Mouse (Mus musculus) ovary, postnatal 10 days (tissue): ENCODE data around the gene E130308A19Rik.

Experiments
- DNase-seq: peaks from one replicate; pipeline ENCODE4 v3.0.0; 2022; ENCODE audit warnings: low spot score

Gene E130308A19Rik

GRCm38 (mm10) chr4:59639163-59639562 is 13.2 kb downstream of the E130308A19Rik start:
- DNase-seq = no peak

GRCm38 (mm10) chr4:59640720-59641119 is 14.7 kb downstream of the E130308A19Rik start:
- DNase-seq = no peak

- no peak for DNase-seq
These were observed 16.0 kb downstream of the E130308A19Rik start for GRCm38 (mm10) chr4:59642039-59642438.

DNA sequence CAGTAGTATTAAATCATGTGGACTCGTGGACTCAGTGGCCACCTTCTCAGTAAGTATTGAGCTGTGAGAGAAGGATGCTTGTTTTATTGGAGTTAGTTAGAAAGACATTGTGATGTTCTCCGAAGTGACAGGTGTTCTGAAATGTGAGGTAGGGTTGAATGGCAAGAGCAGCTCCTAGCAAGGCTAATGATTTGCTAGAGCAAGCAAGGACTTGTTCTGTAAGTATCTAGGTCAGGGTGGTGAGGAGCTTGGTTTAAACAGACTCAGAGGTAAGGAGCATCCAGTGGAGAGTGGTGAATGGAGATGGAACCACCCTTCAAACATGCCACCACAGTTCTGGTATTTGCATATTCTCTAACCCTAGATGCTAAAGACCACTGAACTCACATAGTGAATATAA is 16.6 kb downstream of the E130308A19Rik start:
- no peak for DNase-seq

DNA sequence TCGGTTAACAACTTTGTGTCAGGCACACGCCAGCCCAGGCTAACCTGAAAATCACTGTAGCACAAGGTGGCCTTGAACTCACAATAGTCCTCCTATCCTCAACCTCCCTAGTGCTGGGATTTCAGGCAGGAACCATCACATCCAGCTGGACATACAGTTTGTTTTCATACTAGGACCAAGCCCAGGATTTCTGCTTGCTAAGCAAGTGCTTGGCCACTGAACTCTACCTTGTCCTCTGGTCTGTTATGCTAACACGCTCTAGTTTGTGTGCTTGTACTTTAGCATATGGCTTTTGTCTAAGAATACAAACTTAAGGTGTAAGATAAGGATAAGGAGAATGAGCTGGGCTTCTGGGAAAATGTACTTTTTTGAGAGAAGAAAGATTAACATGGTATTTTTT is 18.4 kb downstream of the E130308A19Rik start:
- DNase-seq = no peak

GRCm38 (mm10) chr4:59644992-59645391 is 19.0 kb downstream of the E130308A19Rik start:
- DNase-seq = no peak

- DNase-seq = no peak
These were observed 19.6 kb downstream of the E130308A19Rik start for GRCm38 (mm10) chr4:59645610-59646009.

GRCm38 (mm10) chr4:59646020-59646696 is 20.1 kb downstream of the E130308A19Rik start:
- no peak for DNase-seq

DNA sequence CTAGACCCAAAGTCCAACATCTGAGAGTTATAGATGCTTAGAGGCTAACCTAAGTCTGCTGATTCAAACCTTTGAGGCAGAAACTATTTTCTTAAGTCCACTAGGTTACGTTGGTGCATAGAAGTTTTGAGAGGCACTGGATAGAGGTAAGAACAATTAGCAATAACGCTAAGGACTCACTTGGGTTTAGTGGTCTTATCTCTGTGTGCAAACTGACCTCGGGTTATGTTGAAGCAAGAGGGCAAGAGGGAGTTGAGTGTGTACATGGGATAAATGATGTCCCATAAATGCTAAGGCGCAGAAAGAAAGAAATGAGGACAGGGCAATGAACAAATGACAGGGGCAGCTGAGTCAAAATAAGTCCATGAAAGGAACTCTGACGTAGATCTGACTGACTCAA is 23.1 kb downstream of the E130308A19Rik start:
- no peak for DNase-seq

DNA sequence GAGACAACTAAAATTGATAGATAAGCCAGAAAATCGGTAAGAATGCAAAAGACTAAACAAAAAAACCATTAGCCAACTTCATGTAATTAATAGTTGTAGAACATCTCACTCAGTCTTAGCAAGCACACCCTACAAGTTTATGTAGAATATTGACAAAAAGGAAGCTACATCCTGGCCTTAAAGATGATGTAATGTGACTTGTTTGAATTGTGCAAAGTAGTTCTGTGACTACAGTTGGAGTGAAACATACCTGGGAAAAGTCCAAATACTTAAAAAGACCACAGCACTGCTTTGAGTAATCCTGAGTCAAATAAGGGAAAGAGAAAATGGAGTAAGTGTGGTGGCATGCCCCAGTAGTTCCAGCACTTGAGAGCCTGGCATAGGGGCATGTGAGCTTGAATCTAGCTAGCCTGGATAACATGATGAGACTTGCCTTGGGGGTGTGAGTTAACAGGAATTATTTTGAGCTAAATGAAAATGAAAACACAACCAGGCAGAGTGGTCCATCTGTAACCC is 26.2 kb downstream of the E130308A19Rik start:
- DNase-seq = no peak

DNA sequence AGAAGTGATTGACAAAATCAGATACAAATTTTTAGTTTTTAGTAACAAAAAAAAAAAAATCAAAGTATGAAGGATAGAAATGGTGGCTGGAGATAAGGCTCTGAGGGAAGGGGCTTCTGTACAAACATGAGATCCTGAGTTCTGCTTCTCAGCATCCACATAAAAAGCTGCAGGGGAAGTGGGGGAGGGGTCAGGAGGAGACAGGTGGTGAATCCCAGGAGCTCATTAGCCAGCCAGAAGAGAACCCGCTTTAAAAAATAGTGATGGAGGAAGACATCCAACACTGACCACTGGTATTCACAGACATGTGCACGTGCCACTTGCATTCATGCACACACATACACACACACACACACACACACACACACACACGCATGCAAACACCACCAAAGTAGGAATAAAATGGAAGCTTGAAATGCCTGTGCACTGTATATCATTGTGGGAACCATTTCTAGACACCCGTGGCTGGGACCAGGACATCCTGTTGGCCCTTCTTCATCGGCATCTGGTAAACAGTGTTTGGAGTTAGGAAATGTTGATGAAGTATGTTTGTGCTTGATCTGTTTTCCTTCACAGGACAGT is 30.1 kb downstream of the E130308A19Rik start:
- no peak for DNase-seq

- no peak for DNase-seq
These were observed 36.2 kb downstream of the E130308A19Rik start for GRCm38 (mm10) chr4:59662163-59662562.

DNA sequence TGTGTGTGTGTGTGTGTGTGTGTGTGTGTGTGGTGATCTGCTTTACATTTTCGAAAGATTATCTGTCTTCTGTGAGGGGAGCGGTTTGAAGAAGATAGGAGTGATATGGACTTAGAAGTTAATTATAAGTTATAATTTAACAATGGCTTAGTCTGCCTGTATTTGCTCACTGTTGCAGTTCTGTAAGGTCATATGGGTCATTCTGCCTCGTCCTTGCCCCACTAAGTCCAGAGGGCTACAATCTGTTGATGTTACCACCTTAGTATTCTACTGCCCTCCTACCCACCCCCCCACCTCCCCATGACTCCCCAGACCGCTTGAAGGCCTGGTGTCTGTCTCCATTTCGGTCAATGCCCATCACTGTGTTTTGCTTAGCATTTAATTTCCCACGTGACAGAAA is 37.4 kb downstream of the E130308A19Rik start:
- no peak for DNase-seq

GRCm38 (mm10) chr4:59666550-59667317 is 40.7 kb downstream of the E130308A19Rik start:
- DNase-seq = no peak

- no peak for DNase-seq
These were observed 42.0 kb downstream of the E130308A19Rik start for GRCm38 (mm10) chr4:59668050-59668449.

GRCm38 (mm10) chr4:59669131-59669530 is 43.1 kb downstream of the E130308A19Rik start:
- DNase-seq = no peak

DNA sequence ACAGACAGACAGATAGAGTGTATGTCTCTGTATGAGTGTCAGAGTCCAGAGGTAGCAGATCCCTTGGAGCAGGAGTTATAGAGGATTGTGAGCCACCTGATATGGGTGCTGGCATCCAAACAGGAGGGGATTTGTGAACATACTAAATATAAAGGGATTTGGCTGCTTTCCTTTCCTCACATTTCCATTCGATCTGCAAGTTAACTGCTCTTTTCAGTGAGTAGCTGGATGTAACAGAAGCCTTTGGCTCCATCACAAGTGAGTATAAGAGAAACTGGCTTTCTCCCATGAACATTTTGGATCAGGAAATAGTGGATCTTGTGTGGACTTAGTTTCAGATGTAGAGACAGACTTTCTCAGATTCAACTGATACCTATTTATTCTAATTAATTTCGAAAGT is 44.0 kb downstream of the E130308A19Rik start:
- DNase-seq = no peak

- DNase-seq = no peak
These were observed 47.6 kb downstream of the E130308A19Rik start for GRCm38 (mm10) chr4:59673423-59674117.

- DNase-seq = no peak
These were observed 49.1 kb downstream of the E130308A19Rik start for GRCm38 (mm10) chr4:59674929-59675679.

DNA sequence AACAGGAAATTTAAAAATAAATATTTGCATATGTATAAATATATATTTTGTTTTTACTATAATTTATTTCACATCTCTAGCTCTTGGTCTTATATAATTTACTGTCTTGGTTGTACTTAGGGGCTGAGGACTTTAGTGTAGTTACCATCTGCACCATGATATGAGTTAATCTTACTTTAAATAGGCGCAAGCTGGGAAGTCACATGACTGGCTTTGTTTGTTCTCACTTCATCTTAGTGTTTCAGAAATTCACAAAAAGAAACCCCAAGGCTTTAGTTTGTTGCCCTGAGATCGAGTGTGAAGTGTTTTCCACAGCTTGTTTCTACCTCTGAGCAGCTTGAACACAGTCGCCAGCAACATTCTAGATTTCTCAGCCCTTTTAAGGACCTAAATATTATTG is 49.7 kb downstream of the E130308A19Rik start:
- DNase-seq = no peak

GRCm38 (mm10) chr4:59681383-59681782 is 55.4 kb downstream of the E130308A19Rik start:
- DNase-seq = no peak

- DNase-seq = no peak
These were observed 56.5 kb downstream of the E130308A19Rik start for GRCm38 (mm10) chr4:59682491-59682890.
